Mouse (Mus musculus) embryonic fibroblast, embryonic 13.5 days (primary cell): Measurements from ENCODE around the gene Nr5a2. TPM values are rescaled to one million over a fixed set of nuclear protein-coding genes. Genes with fewer than 3 reads are reported as not detected.

ENCODE experiments used
- H3K27ac ChIP-seq: 2 replicates; pipeline ENCODE4 v1.5.1; 2012; ENCODE audit warnings: low read length, control low read depth, inconsistent platforms; ENCODE audit not compliant: insufficient read depth
- H3K4me1 ChIP-seq: 2 replicates; pipeline ENCODE4 v1.6.1; 2011; ENCODE audit warnings: low read length; ENCODE audit not compliant: control insufficient read depth, insufficient read depth
- H3K4me3 ChIP-seq: 2 replicates; pipeline ENCODE4 v1.5.1; 2011; ENCODE audit warnings: mild to moderate bottlenecking, control low read depth, low read length; ENCODE audit not compliant: insufficient read depth
- CTCF ChIP-seq: IDR thresholded peaks from 2 replicates; pipeline ENCODE4 v1.5.1; 2011; ENCODE audit warnings: mild to moderate bottlenecking, control low read depth, low read length, moderate library complexity, borderline replicate concordance; ENCODE audit not compliant: insufficient read depth
- POLR2A ChIP-seq: IDR thresholded peaks from 2 replicates; pipeline ENCODE4 v1.6.1; 2011; ENCODE audit warnings: low read depth, mild to moderate bottlenecking, control low read depth, low read length, moderate library complexity
- polyA plus RNA-seq: library from polyadenylated mRNA; stranded (reverse); fragments of >200 nt; gene quantifications from 2 replicates; pipeline ENCODE4 v1.2.4, GENCODE M21; 2011; ENCODE audit warnings: low read depth; ENCODE audit not compliant: missing spikeins, insufficient read length

Nr5a2 gene
- polyA plus RNA-seq, 1 experiment = not detected

DNA sequence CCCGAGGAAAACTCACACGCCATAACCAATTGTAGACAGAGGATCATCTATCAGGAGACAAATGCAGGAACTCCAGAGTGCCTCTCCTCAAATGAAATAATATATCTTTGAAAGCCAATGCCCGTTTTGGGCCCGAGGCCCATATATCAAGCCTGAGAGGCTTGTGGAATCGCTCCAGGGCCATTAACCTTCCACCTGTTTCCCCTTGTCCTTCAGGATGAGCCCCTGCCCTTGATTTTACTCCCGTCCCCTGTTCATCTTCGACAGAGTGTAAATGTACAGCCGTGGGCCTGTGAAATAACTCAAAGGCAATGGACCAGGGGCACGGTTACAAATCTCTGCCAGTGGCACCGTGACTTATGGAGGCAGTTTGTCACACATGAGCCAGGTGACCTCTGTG, 48.3 kb downstream of the Nr5a2 start:
- TF ChIP-seq POLR2A (no peak), CTCF (no peak)
- Histone ChIP-seq H3K27ac (no peak overlapping the region), H3K4me3 (no peak overlapping the region), H3K4me1 (no peaks in the 10 kb centered on the region)

DNA sequence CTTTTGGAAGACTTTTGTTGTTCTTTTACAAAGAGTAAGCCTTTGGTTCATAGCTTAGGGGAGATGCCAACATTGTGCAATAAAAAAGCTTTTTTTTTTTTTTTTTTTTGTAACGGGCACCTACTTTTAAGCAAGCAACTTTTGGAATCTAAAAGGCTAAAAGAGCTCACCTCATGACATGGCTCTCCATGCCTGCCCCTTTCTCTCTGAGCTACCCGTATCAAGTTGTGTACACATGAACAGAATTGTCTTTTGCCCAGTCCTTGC, 48.7 kb downstream of the Nr5a2 start:
- Histone ChIP-seq H3K4me1 (no peaks in the 10 kb centered on the region), H3K4me3 (no peak overlapping the region), H3K27ac (no peak overlapping the region)
- TF ChIP-seq CTCF (no peak), POLR2A (no peak)

DNA sequence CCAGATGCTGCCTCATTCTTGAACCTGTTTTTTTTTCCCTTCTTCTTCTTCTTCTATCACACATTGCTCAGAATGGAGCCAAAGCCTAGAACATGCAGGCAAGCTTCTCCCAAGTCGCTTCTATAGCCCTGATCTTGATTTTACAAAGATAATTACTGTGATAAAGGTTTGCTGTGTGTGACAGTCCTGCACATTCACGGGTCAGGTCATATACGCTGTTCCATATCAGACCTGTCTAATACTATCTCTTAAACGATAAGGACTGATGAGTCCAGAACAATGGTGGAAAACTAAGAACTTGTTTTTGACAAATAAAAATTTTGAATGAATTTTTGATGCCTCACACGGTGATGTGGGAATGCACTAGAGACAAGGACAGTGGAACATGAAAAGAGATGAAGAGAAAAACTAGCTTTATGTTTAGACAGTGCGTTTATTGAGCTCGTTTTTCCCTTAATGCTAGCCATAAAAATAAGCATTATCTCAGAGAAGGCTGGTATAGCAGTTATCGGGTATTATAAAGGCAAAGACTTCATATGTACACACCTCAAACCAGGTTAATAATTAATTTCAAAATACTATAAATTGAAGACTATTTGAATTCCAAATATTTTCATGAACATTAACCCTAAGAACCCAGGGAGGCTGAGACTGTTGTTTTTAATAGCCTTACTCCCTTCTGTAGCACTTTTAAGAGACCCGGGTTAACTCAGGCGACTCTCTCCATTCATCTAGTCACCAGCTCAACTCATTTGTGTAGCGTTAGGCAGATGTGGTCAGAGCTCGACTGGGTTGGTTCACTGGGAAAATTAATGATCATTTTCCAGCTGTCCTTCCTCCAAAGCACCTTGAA, 49.3 kb downstream of the Nr5a2 start:
- Histone ChIP-seq H3K4me1 (no peaks in the 10 kb centered on the region), H3K4me3 (no peak overlapping the region), H3K27ac (no peak overlapping the region)
- TF ChIP-seq POLR2A = no peak
- no peak for TF ChIP-seq CTCF

DNA sequence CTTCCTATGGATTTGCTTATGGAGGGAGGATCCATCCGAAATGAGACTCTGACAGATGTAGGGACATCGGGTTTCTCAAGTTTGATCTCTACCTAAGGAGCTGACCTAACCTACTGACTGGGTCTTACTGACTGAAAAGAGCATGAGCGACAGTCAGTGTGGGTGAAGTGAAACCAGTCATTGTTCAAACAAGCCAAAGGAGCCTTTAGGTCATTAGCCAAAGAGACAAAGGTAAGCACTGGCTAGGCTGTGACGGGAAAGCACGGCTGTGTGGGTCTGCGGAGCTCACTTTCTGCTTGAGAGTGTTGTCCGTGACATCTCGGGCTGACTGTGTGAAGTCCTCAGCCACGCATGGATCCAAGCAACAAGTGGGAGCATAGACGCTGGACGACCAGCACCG, 50.1 kb downstream of the Nr5a2 start:
- Histone ChIP-seq H3K27ac (no peak overlapping the region), H3K4me1 (no peaks in the 10 kb centered on the region), H3K4me3 (no peak overlapping the region)
- TF ChIP-seq CTCF = no peak
- TF ChIP-seq POLR2A = no peak

DNA sequence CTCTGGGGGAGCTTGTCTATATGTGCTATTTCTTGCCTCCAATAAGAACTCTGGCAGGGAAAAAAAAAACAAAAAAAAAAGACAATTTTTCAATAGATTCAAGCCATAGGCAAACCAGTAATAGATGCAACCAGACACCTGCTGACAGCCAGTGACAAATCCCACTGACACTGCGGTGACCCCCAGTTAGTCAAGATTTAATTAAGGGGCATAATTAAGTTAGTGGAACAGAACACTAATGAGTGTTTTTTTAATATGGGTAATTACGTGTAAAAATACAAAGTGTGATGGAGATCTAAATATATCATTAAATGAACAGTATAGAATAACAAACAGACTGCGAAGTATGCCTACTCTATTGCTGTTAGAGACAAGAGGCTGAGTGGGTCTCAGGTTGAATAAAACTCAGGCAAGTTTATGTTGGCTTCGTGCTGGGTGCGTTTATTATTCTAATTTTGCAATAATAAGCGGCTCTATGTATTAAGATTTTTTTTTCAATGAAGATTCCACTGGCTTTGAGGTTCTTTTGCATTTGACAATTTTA, 50.7 kb downstream of the Nr5a2 start:
- no peak for TF ChIP-seq POLR2A
- TF ChIP-seq CTCF = no peak
- Histone ChIP-seq H3K4me3 (no peak overlapping the region), H3K4me1 (no peaks in the 10 kb centered on the region), H3K27ac (no peak overlapping the region)

DNA sequence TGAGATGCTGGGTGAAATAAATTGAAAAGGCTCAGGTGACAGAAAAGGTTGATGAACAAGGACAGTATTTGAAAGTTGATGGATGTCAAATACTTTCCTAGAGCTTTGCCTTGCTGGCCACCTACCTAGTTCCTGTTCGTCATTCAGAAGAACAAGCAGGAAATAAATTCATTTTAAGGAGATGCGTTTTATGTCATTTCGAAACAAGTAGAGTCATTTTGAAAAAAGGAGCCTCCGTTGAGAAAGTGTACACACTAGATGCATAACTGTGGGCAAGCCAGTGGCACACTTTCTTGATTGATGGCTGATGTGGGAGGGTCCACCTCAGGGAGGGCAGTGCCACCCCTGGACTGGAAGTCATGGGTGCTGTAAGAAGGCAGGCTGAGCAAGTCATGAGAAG, 62.1 kb downstream of the Nr5a2 start:
- TF ChIP-seq POLR2A (no peak), CTCF (no peak)
- Histone ChIP-seq H3K4me3 (no peak overlapping the region), H3K27ac (no peak overlapping the region), H3K4me1 (no peaks in the 10 kb centered on the region)

DNA sequence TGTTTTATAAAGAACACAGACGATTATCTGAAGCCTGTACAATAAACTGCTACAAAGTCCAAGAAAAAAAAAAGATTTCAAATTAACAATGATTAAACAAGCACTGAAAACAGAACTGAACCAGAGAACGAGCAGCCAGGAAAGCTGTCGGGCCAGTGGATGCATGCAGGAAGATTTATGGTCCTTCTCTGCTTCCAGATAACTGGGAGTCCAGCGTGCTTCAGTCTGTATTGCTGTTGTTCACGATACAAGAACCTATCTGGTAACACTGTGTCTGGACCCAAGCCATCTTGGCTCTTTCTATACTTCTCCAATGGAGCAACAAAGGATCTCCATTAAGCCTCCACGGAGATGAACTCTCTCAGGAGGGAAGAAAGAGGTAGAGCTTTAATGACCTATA, 63.9 kb downstream of the Nr5a2 start:
- Histone ChIP-seq H3K27ac (no peak overlapping the region), H3K4me3 (no peak overlapping the region)
- TF ChIP-seq POLR2A (no peak), CTCF (no peak)

DNA sequence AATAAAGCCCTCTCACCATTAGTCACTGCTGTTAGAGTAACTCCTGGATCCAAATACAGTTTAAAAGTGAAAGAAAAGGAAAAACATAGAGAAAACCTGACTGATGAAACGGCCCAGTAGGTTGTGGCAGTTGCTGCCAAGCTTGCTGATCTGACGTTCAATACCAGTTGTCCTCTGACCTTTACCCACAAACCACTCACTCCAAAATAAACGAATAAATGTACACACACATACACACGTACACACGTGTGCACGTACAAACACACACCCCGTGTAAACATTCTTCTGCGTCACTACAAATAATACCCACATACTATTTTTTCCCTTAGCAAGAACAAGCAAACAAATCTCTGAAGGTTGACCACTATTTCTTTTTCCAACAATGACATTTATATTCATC, 64.4 kb downstream of the Nr5a2 start:
- no peak overlapping the region for H3K4me3 ChIP-seq
- no peaks in the 10 kb centered on the region for H3K4me1 ChIP-seq
- no peak overlapping the region for H3K27ac ChIP-seq
- TF ChIP-seq CTCF = no peak
- TF ChIP-seq POLR2A = no peak

More for the DNA sequence above, 63.9 kb downstream of the Nr5a2 start:
- no peaks in the 10 kb centered on the region for H3K4me1 ChIP-seq

DNA sequence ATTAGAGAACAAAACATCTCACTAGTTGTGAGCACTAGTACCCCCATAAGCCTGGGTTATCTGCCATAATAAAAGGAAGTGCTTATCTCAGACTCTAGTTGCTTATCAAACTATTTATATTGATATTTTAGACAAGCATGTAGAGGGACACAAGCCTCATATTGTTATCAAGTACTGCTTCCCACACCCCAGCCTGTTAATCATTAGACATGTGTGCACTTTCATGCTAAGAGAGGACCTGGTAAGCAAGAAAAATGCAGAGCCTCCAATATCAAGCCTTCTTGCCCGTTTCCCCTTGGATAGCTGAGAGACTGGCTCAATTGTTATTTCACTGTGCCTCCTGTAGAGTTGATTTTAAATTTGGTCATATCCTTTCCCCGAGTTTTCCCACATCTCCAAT, 65.5 kb downstream of the Nr5a2 start:
- Histone ChIP-seq H3K4me3 (no peak overlapping the region), H3K4me1 (no peaks in the 10 kb centered on the region), H3K27ac (no peak overlapping the region)
- TF ChIP-seq POLR2A (no peak), CTCF (no peak)

DNA sequence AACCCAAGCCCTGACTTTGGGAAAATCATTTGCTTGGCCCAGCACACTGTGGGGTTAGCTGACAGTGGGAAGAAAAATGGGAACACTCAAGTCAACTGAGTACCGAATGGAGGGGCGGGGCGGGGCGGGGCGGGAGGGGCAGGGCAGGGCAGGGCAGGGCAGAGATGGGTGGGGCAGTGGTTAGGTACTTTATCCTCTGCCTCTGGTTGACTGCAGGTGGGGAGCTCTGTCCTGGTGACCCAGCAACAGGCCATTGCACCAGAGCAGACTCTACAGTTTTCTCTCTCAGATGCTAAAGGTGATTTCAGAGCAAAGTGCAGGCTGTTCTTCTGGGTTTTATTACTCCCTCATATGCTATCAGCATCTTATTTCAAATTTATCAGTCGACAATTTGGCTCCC, 67.1 kb downstream of the Nr5a2 start:
- no peak overlapping the region for H3K4me3 ChIP-seq
- H3K27ac ChIP-seq = no peak overlapping the region
- TF ChIP-seq CTCF = no peak
- no peak for TF ChIP-seq POLR2A
- H3K4me1 ChIP-seq = no peaks in the 10 kb centered on the region
